Mouse (Mus musculus): ENCODE data around the gene Whrn. TPM values are rescaled to one million over a fixed set of nuclear protein-coding genes. Genes with fewer than 3 reads are reported as not detected.

Whrn gene
- polyA plus RNA-seq (2016; fragmentation: Nextera tagmentation; extraction: Ambion mirVana) = 4.2 and 7.5 TPM in 2 replicates

- WGBS = 0% methylated on average over 34 of the region's 34 CpGs
- peaks cover 50% of the 10 kb centered on the region for H3K4me1 ChIP-seq
These were observed at the start of gene Whrn for GRCm38 (mm10) chr4:63495915-63496278. Gene Whrn (minus strand): TSS chr4:63495991.

GRCm38 (mm10) chr4:63545231-63545958, 49.6 kb upstream of the Whrn start:
- H3K9me3 ChIP-seq = no peaks in the 10 kb centered on the region
- no peaks in the 10 kb centered on the region for H3K27me3 ChIP-seq (replicated peaks; ENCODE audit: low read depth, poor library complexity, severe bottlenecking)
- peaks cover 24% of the 10 kb centered on the region for H3K36me3 ChIP-seq (replicated peaks)
- peaks cover 37% of the 10 kb centered on the region for H3K4me1 ChIP-seq
- WGBS = 22% methylated on average over 26 of the region's 26 CpGs
- peak overlapping the region; percentile 97 for H3K27ac ChIP-seq (replicated peaks)
- H3K4me3 ChIP-seq = peak overlapping the region; percentile 95
- no peak for DNase-seq (ENCODE audit: low spot score)

More at GRCm38 (mm10) chr4:63495915-63496278, at the start of gene Whrn:
- Histone ChIP-seq H3K9me3 (no peaks in the 10 kb centered on the region), H3K27me3 (replicated peaks; ENCODE audit: low read depth, poor library complexity, severe bottlenecking) (peaks cover 56% of the 10 kb centered on the region), H3K27ac (replicated peaks) (peak within 1 kb of the TSS; percentile 86), H3K4me3 (peak within 1 kb of the TSS; percentile 80), H3K36me3 (replicated peaks) (no peaks in the 10 kb centered on the region)
- peak; percentile 92 for DNase-seq (ENCODE audit: low spot score)

- peak within 1 kb of the TSS; percentile 95 for H3K4me3 ChIP-seq
- H3K4me1 ChIP-seq = peaks cover 37% of the 10 kb centered on the region
- H3K9me3 ChIP-seq = no peaks in the 10 kb centered on the region
- peak; percentile 98 for DNase-seq (ENCODE audit: low spot score)
- peaks cover 21% of the 10 kb centered on the region for H3K36me3 ChIP-seq (replicated peaks)
- no peaks in the 10 kb centered on the region for H3K27me3 ChIP-seq (replicated peaks; ENCODE audit: low read depth, poor library complexity, severe bottlenecking)
- H3K27ac ChIP-seq (replicated peaks) = peak within 1 kb of the TSS; percentile 97
- WGBS = under 1% methylated on average over 56 of the region's 57 CpGs
These were observed 48.9 kb upstream of the Whrn start, which contains the start of gene Atp6v1g1 for GRCm38 (mm10) chr4:63544494-63545230. Gene Atp6v1g1 (plus strand): TSS chr4:63544772.

GRCm38 (mm10) chr4:63543746-63544493, 48.1 kb upstream of the Whrn start:
- peak; percentile 29 for DNase-seq (ENCODE audit: low spot score)
- no peaks in the 10 kb centered on the region for H3K9me3 ChIP-seq
- WGBS = 61% methylated on average over 10 of the region's 10 CpGs
- H3K4me1 ChIP-seq = peaks cover 37% of the 10 kb centered on the region
- H3K36me3 ChIP-seq (replicated peaks) = peaks cover 13% of the 10 kb centered on the region
- peak overlapping the region; percentile 97 for H3K27ac ChIP-seq (replicated peaks)
- peak overlapping the region; percentile 95 for H3K4me3 ChIP-seq
- no peaks in the 10 kb centered on the region for H3K27me3 ChIP-seq (replicated peaks; ENCODE audit: low read depth, poor library complexity, severe bottlenecking)

GRCm38 (mm10) chr4:63542209-63542608, 46.4 kb upstream of the Whrn start:
- H3K9me3 ChIP-seq = no peaks in the 10 kb centered on the region
- 72% methylated on average over 2 of the region's 2 CpGs for WGBS

GRCm38 (mm10) chr4:63537602-63538001, 41.8 kb upstream of the Whrn start:
- no peak for DNase-seq (ENCODE audit: low spot score)
- 89% methylated on average over 4 of the region's 4 CpGs for WGBS
- H3K36me3 ChIP-seq (replicated peaks) = no peaks in the 10 kb centered on the region
- H3K9me3 ChIP-seq = no peaks in the 10 kb centered on the region
- H3K27me3 ChIP-seq (replicated peaks; ENCODE audit: low read depth, poor library complexity, severe bottlenecking) = no peaks in the 10 kb centered on the region
- no peak overlapping the region for H3K27ac ChIP-seq (replicated peaks)
- H3K4me1 ChIP-seq = 0 out of 2 replicates have a peak, but pooled peaks cover 5% of the 10 kb centered on the region
- H3K4me3 ChIP-seq = no peak overlapping the region

More at GRCm38 (mm10) chr4:63542209-63542608, 46.4 kb upstream of the Whrn start:
- no peak for DNase-seq (ENCODE audit: low spot score)
- Histone ChIP-seq H3K27ac (replicated peaks) (no peak overlapping the region), H3K36me3 (replicated peaks) (0 out of 2 replicates have a peak, but pooled peaks cover 2% of the 10 kb centered on the region), H3K4me3 (no peak overlapping the region), H3K27me3 (replicated peaks; ENCODE audit: low read depth, poor library complexity, severe bottlenecking) (no peaks in the 10 kb centered on the region), H3K4me1 (peaks cover 34% of the 10 kb centered on the region)

- H3K27ac ChIP-seq (replicated peaks) = no peak overlapping the region
- H3K27me3 ChIP-seq (replicated peaks; ENCODE audit: low read depth, poor library complexity, severe bottlenecking) = no peaks in the 10 kb centered on the region
- no peaks in the 10 kb centered on the region for H3K9me3 ChIP-seq
- no peaks in the 10 kb centered on the region for H3K36me3 ChIP-seq (replicated peaks)
- 89% methylated on average over 7 of the region's 7 CpGs for WGBS
- DNase-seq (ENCODE audit: low spot score) = no peak
- H3K4me3 ChIP-seq = no peak overlapping the region
- no peaks in the 10 kb centered on the region for H3K4me1 ChIP-seq
These were observed 34.6 kb upstream of the Whrn start for GRCm38 (mm10) chr4:63530409-63530808.

- H3K4me3 ChIP-seq = no peak overlapping the region
- no peak for DNase-seq (ENCODE audit: low spot score)
- H3K27me3 ChIP-seq (replicated peaks; ENCODE audit: low read depth, poor library complexity, severe bottlenecking) = no peaks in the 10 kb centered on the region
- H3K9me3 ChIP-seq = no peaks in the 10 kb centered on the region
- 83% methylated on average over 6 of the region's 6 CpGs for WGBS
- H3K4me1 ChIP-seq = no peaks in the 10 kb centered on the region
- H3K36me3 ChIP-seq (replicated peaks) = no peaks in the 10 kb centered on the region
- H3K27ac ChIP-seq (replicated peaks) = no peak overlapping the region
These were observed 33.2 kb upstream of the Whrn start for GRCm38 (mm10) chr4:63528946-63529345.

- H3K27ac ChIP-seq (replicated peaks) = no peak overlapping the region
- no peaks in the 10 kb centered on the region for H3K27me3 ChIP-seq (replicated peaks; ENCODE audit: low read depth, poor library complexity, severe bottlenecking)
- H3K4me1 ChIP-seq = no peaks in the 10 kb centered on the region
- no peak for DNase-seq (ENCODE audit: low spot score)
- H3K9me3 ChIP-seq = no peaks in the 10 kb centered on the region
- H3K36me3 ChIP-seq (replicated peaks) = no peaks in the 10 kb centered on the region
- H3K4me3 ChIP-seq = no peak overlapping the region
- 78% methylated on average over 8 of the region's 8 CpGs for WGBS
These were observed 29.7 kb upstream of the Whrn start for GRCm38 (mm10) chr4:63525514-63525913.

GRCm38 (mm10) chr4:63521813-63522419, 26.1 kb upstream of the Whrn start:
- Histone ChIP-seq H3K4me3 (no peak overlapping the region), H3K27me3 (replicated peaks; ENCODE audit: low read depth, poor library complexity, severe bottlenecking) (no peaks in the 10 kb centered on the region), H3K9me3 (no peaks in the 10 kb centered on the region), H3K27ac (replicated peaks) (no peak overlapping the region), H3K36me3 (replicated peaks) (no peaks in the 10 kb centered on the region), H3K4me1 (no peaks in the 10 kb centered on the region)
- 87% methylated on average over 2 of the region's 2 CpGs for WGBS
- DNase-seq (ENCODE audit: low spot score) = no peak

- H3K36me3 ChIP-seq (replicated peaks) = no peaks in the 10 kb centered on the region
- no peak overlapping the region for H3K4me3 ChIP-seq
- H3K4me1 ChIP-seq = peaks cover 8% of the 10 kb centered on the region; the same call in 1 of the 2 replicates
- WGBS = 85% methylated on average over 5 of the region's 5 CpGs
- no peak overlapping the region for H3K27ac ChIP-seq (replicated peaks)
- H3K9me3 ChIP-seq = no peaks in the 10 kb centered on the region
- no peak for DNase-seq (ENCODE audit: low spot score)
- H3K27me3 ChIP-seq (replicated peaks; ENCODE audit: low read depth, poor library complexity, severe bottlenecking) = no peaks in the 10 kb centered on the region
These were observed 19.2 kb upstream of the Whrn start for GRCm38 (mm10) chr4:63515021-63515420.

GRCm38 (mm10) chr4:63514454-63514984, 18.7 kb upstream of the Whrn start:
- DNase-seq (ENCODE audit: low spot score) = no peak
- Histone ChIP-seq H3K27ac (replicated peaks) (no peak overlapping the region), H3K4me3 (no peak overlapping the region), H3K4me1 (peaks cover 8% of the 10 kb centered on the region; the same call in 1 of the 2 replicates), H3K27me3 (replicated peaks; ENCODE audit: low read depth, poor library complexity, severe bottlenecking) (no peaks in the 10 kb centered on the region), H3K36me3 (replicated peaks) (no peaks in the 10 kb centered on the region), H3K9me3 (no peaks in the 10 kb centered on the region)
- 70% methylated on average over 4 of the region's 4 CpGs for WGBS

All from embryonic facial prominence, embryonic 10.5 days (tissue).